Mouse (Mus musculus): ENCODE measurements around the gene Gm5065.

DNA sequence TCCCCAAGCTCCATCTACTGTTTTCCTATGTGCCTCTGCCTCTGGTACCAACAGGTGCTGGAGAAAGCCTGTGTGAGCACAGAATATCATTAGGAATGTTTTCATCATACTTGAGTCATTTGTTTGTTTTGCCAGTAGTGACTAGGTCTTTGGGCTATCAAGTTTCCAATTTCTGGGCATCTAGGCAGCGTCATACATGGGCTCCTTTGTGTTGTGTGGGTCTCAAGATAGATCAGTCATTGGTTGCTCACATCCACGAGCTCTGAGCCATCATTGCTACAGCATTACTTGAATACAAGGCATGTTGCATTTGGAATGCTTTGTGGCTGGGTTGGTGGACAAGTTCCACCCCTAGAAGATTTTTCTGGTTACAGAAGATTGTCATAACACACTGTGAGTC, 55.9 kb downstream of the Gm5065 start:
- TF ChIP-seq E2F4 (IDR thresholded peaks at IDR 0.05; ENCODE audit: insufficient replicate concordance, low read depth, low read length) (no peak), MXI1 (IDR thresholded peaks at IDR 0.05; ENCODE audit: low read depth, low read length) (no peak), ZMIZ1 (IDR thresholded peaks at IDR 0.05; ENCODE audit: low read depth, low read length) (no peak), CTCF (conservative IDR thresholded peaks at IDR 0.05 in 1 of 2, IDR thresholded peaks at IDR 0.05 in 1 of 2; ENCODE audit: low read depth in 2 of 2, low read length in 2 of 2) (no peak), TCF12 (IDR thresholded peaks at IDR 0.05; ENCODE audit: low read depth, low read length) (no peak), EP300 (IDR thresholded peaks at IDR 0.05; ENCODE audit: low read length) (no peak), JUND (conservative IDR thresholded peaks at IDR 0.05; ENCODE audit: low read depth, low read length) (no peak), HCFC1 (IDR thresholded peaks at IDR 0.05; ENCODE audit: low read depth, low read length) (no peak), POLR2A (IDR thresholded peaks at IDR 0.05; ENCODE audit: low read depth, low read length) (no peak), MAZ (IDR thresholded peaks at IDR 0.05; ENCODE audit: low read depth, low read length) (no peak), ELF1 (IDR thresholded peaks at IDR 0.05; ENCODE audit: low read depth, low read length) (no peak), ZNF384 (IDR thresholded peaks at IDR 0.05; ENCODE audit: low read depth, low read length) (no peak), USF1 (IDR thresholded peaks at IDR 0.05; ENCODE audit: low read depth, low read length) (no peak)
